Mouse (Mus musculus): ENCODE measurements around the gene Gm10392.

The Gm10392 gene

GRCm38 (mm10) chr11:77492311-77492871, 26.6 kb downstream of the Gm10392 start:
- in situ Hi-C loops (cut with MboI, MseI) = no loop called here

- in situ Hi-C loops (cut with MboI, MseI) = no loop called here
These were observed 27.3 kb downstream of the Gm10392 start for GRCm38 (mm10) chr11:77491502-77492291.

- in situ Hi-C loops (cut with MboI, MseI) = no loop called here
These were observed 27.9 kb downstream of the Gm10392 start for GRCm38 (mm10) chr11:77491123-77491501.

GRCm38 (mm10) chr11:77490451-77490850, 28.5 kb downstream of the Gm10392 start:
- in situ Hi-C loops (cut with MboI, MseI) = no loop called here

GRCm38 (mm10) chr11:77489591-77490235, 29.3 kb downstream of the Gm10392 start, which contains the start of gene Ankrd13b:
TSS of gene Ankrd13b (minus strand) at chr11:77489678.
- in situ Hi-C loops (cut with MboI, MseI) = no loop called here

- in situ Hi-C loops (cut with MboI, MseI) = no loop called here
These were observed 30.0 kb downstream of the Gm10392 start for GRCm38 (mm10) chr11:77488771-77489581.

- in situ Hi-C loops (cut with MboI, MseI) = no loop called here
These were observed 32.2 kb downstream of the Gm10392 start for GRCm38 (mm10) chr11:77486798-77487197.

GRCm38 (mm10) chr11:77485229-77485628, 33.8 kb downstream of the Gm10392 start:
- in situ Hi-C loops (cut with MboI, MseI) = no loop called here

GRCm38 (mm10) chr11:77483510-77484255, 35.3 kb downstream of the Gm10392 start:
- in situ Hi-C loops (cut with MboI, MseI) = no loop called here

GRCm38 (mm10) chr11:77483043-77483442, 36.0 kb downstream of the Gm10392 start:
- in situ Hi-C loops (cut with MboI, MseI) = no loop called here

- in situ Hi-C loops (cut with MboI, MseI) = no loop called here
These were observed 42.1 kb downstream of the Gm10392 start for GRCm38 (mm10) chr11:77476895-77477294.

- in situ Hi-C loops (cut with MboI, MseI) = no loop called here
These were observed 42.8 kb downstream of the Gm10392 start for GRCm38 (mm10) chr11:77476216-77476615.

GRCm38 (mm10) chr11:77472775-77473174, 46.2 kb downstream of the Gm10392 start:
- in situ Hi-C loops (cut with MboI, MseI) = no loop called here

GRCm38 (mm10) chr11:77471407-77471806, 47.6 kb downstream of the Gm10392 start:
- in situ Hi-C loops (cut with MboI, MseI) = no loop called here

- in situ Hi-C loops (cut with MboI, MseI) = loop anchor here (5.0 kb wide), 1 partner anchor 366 kb away; no protein-coding TSS in a partner anchor
These were observed 50.6 kb downstream of the Gm10392 start for GRCm38 (mm10) chr11:77468397-77468796.

- in situ Hi-C loops (cut with MboI, MseI) = loop anchor here (5.0 kb wide), 1 partner anchor 365 kb away; no protein-coding TSS in a partner anchor
These were observed 51.2 kb downstream of the Gm10392 start for GRCm38 (mm10) chr11:77467784-77468183.

GRCm38 (mm10) chr11:77467157-77467556, 51.8 kb downstream of the Gm10392 start:
- in situ Hi-C loops (cut with MboI, MseI) = loop anchor here (5.0 kb wide), 1 partner anchor 365 kb away; no protein-coding TSS in a partner anchor

Measured in T-helper 1 cell (primary cell).